Mouse (Mus musculus) 416B (cell line): ENCODE results near the gene Srrd.

Source experiments
- DNase-seq: peaks from one replicate; pipeline ENCODE4 v3.0.0; 2011; ENCODE audit warnings: low read depth

Srrd gene

GRCm38 (mm10) chr5:112342463-112343204, at the start of gene Srrd, which contains the start of gene Hps4:
Gene Srrd (minus strand): TSS chr5:112343040.
Gene Hps4 (plus strand): TSS chr5:112343083.
- peak; percentile 73 for DNase-seq

- no peak for DNase-seq
These were observed 49.0 kb upstream of the Srrd start for GRCm38 (mm10) chr5:112391676-112392323.

GRCm38 (mm10) chr5:112391002-112391401, 48.2 kb upstream of the Srrd start:
- DNase-seq, result no peak

GRCm38 (mm10) chr5:112389352-112389751, 46.5 kb upstream of the Srrd start:
- DNase-seq, result no peak

- DNase-seq, result peak; percentile 74
These were observed 43.1 kb upstream of the Srrd start for GRCm38 (mm10) chr5:112385973-112386372.

- DNase-seq, result peak; percentile 88
These were observed 42.1 kb upstream of the Srrd start for GRCm38 (mm10) chr5:112384805-112385472.

- no peak for DNase-seq
These were observed 39.9 kb upstream of the Srrd start for GRCm38 (mm10) chr5:112382641-112383330.

- DNase-seq, result no peak
These were observed 39.2 kb upstream of the Srrd start for GRCm38 (mm10) chr5:112382042-112382441.

- DNase-seq, result no peak
These were observed 38.3 kb upstream of the Srrd start for GRCm38 (mm10) chr5:112381154-112381553.

- no peak for DNase-seq
These were observed 35.9 kb upstream of the Srrd start for GRCm38 (mm10) chr5:112378716-112379115.

- no peak for DNase-seq
These were observed 34.5 kb upstream of the Srrd start for GRCm38 (mm10) chr5:112377380-112377779.

GRCm38 (mm10) chr5:112376111-112376510, 33.3 kb upstream of the Srrd start:
- no peak for DNase-seq

GRCm38 (mm10) chr5:112371933-112372332, 29.1 kb upstream of the Srrd start:
- DNase-seq, result no peak

- no peak for DNase-seq
These were observed 27.5 kb upstream of the Srrd start for GRCm38 (mm10) chr5:112370236-112370813.

GRCm38 (mm10) chr5:112369326-112369725, 26.5 kb upstream of the Srrd start:
- DNase-seq, result no peak

- DNase-seq, result no peak
These were observed 25.8 kb upstream of the Srrd start for GRCm38 (mm10) chr5:112368666-112369065.

GRCm38 (mm10) chr5:112367929-112368328, 25.1 kb upstream of the Srrd start:
- no peak for DNase-seq

- no peak for DNase-seq
These were observed 24.5 kb upstream of the Srrd start for GRCm38 (mm10) chr5:112367338-112367737.

GRCm38 (mm10) chr5:112366879-112367278, 24.0 kb upstream of the Srrd start:
- no peak for DNase-seq

- DNase-seq, result no peak
These were observed 21.5 kb upstream of the Srrd start for GRCm38 (mm10) chr5:112364184-112364797.

- no peak for DNase-seq
These were observed 17.2 kb upstream of the Srrd start for GRCm38 (mm10) chr5:112360077-112360476.

GRCm38 (mm10) chr5:112359520-112359919, 16.7 kb upstream of the Srrd start:
- DNase-seq, result no peak
